Mouse (Mus musculus) fibroblast of lung, adult 2 months (primary cell): ENCODE measurements around the gene Nmb.
"Not testable (repeated sequence)": the region's sequence is repeated elsewhere in the genome, so short reads cannot be mapped to it uniquely, and the experiment has no call there.

Experiments used
- DNase-seq: peaks from one replicate; pipeline ENCODE4 v3.0.0-alpha.2; 2011; ENCODE audit warnings: low read depth

Gene Nmb

DNA sequence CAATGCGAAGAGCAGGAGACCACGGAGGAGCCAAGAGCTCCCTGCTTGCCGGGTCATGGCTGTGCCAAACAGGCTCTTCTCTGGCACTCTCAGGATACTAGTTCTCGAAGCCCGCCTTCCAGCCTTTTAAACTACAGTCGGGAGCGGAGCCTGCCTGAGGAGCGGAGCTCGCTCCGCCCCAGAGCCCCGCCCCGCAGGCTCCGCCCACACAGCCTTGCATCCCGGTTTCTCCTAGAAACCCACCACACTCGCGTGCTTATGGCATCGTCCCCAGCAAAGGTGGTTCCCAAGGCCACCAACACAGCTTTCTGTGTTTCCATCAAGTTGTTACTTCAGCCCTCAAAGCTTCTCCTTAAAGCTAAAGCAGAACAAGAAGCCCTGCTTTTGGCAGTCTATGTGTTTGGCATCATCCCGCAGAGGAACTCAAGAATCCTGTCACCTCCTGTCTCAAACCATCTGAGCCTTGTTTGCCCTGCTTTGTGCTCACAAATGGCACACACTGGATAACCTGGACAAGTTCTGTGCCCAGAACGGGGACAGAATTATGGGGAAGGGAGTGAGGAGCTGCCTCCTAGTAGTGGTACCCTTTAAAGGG is at the start of gene Nmb:
Gene Nmb (minus strand): TSS at position 156 of the 595 bp plus-strand sequence.
- no peak for DNase-seq

DNA sequence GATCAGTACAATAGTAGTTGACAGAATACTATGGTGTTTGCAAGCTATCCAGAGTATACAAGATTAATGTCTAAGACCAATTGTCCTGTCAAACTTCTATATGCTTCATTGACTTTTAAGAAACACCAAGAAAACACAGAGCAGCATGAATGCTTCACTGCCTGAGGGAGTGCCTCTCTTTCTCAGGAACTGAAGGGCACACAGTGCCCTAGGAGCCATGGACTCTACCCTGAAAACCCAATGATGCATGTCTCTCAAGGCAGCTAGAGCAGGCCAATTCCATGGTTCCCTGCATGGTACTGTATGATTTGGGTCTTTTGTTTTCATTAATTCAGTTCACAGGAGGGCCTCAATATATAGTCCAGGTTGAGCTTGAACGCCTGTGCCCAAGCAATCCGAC is 49.4 kb upstream of the Nmb start:
- DNase-seq: no peak

DNA sequence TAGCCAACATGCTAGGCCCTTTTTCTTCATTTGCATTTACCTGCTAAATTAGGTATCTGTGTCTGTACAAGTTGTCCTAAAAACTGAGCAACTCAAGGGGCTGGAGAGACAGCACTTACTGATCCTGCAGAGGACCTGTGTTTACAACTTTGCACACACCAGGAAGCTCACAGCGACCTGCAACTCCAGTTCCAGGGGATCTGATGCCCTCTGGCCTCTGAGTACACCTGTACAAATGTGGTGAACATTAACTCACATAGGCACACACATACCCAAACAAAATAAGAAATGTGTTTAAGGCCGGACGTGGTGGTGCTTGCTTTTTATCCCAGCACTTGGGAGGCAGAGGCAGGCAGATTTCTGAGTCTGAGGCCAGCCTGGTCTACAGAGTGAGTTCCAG is 47.3 kb upstream of the Nmb start:
- no peak for DNase-seq

DNA sequence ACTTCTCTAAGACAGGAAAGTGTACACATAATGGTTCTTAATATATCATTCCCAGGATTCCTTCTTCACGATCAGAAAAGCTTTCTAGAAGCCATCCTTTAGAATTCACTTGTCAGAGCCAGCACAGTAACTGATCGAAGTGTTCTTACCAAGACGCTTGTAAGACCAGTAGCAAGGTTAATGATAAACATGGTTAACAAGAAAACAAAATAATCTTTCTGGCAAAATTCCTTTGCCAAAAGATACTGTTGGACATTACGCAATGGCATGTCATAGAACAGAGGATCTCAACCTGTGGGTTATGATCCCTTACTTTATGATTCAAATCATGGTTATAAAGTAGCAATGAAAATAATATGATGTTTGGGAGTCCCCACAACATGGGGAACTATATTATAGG is 46.6 kb upstream of the Nmb start:
- DNase-seq: no peak

DNA sequence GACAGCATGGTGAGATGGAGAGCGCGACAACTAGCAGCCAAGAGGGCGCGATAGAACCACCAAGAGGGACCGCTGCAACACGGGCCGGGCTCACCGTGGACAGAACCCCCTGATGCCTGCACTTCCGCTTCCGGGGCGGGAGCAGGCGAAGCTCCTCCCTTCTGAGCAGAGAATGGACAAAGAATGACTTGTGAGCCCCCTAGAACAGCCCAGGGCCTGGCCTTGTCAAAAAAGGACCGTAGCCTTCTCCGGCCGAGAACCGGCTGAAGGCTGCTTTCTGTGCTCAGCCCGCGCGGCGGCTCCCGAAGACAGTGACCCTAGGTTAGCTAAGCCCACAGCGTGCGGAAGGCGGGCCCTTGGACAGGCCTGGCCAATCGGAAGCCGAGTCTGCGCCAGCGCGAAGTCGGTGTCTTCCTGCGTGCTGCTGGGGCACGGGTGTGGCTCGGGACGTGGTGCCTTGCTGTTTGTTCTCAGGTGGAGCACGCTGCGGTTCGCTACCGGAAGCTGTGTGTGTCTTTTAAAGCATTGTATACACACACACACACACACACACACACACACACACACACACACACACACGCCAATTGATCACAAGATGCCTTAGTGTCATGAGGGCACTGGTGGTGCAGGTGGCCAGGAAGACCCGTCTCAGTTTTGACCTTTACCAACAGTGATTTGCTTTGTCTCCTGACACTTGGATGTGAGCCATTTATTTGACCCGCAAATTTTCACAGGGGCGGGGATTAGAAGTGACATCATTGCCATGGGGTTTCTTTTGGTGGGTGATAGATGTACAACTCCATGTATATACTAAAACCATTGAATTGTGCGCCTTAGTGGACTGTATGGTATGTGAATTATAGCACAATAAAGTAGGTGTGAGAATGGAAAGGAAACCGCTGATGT is 42.8 kb upstream of the Nmb start, which contains the start of gene Sec11a:
Gene Sec11a (minus strand): TSS at position 336 of the 906 bp plus-strand sequence.
- peak; percentile 75 for DNase-seq

DNA sequence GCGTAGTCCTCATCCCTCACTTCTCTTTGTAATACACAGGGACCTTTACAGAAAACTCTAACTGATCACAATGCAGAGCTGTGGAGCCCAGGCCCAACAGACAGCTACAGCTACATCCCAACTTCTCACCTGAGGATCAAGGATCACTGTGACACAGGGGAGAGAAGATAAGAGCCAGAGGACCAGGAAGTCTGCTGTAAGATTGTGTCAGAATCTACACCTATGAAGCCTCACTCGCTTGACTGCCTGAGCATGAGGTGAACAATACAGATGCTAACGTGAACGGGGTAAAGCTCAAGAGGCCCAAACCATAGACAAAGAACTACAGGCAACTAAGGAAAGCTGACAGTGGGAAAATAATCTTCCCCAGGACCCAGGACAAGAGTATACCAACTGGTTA is 34.9 kb upstream of the Nmb start:
- DNase-seq: no peak

DNA sequence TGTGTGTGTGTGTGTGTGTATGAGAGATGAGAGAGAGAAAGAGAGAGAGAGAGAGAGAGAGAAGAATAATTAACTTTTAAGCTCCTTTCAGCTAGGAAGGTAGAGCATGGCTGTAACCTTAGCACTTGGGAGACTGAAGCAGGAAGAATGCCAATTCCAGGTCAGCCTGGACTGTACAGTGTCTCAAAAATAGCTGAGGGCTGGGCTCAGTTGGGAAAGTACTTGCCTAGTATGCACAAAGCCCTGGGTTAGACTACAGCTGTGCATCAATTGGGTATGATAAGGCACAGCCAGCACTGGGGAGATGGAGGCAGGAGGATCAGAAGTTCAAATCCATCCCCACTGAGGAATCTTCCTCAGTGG is 32.4 kb upstream of the Nmb start:
- not testable (repeated sequence) for DNase-seq

DNA sequence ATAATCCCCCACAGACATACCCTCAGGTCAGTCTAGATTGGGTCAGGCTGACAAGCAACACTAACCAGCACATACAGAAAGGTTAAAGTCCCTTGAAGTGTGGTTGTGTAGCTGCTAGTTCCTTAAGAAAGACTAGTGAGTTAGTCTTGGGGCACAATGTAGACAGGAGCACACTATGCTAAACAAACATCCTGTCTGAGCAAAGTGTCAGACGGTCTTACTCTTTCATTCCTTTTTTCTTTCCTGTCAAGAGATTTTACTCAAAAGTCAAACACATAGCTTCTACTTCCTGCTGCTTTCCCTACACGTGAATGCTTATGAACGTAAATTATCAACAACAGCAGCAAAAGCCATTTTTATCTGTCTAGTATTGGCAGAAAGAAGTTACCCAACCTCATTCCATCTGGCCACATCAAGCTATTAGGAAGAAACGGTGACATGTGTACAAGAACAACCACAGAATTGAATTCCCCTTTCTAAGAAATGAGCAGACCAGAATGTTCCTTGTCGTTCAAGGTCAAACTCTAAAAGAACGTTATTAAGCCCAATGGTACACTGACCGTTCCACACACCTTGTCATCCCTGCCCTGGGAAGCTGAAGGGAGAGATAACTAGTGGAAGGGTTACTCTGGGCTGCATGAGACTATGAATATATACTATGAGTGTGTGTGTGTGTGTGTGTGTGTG is 31.9 kb upstream of the Nmb start:
- DNase-seq: not testable (repeated sequence)

DNA sequence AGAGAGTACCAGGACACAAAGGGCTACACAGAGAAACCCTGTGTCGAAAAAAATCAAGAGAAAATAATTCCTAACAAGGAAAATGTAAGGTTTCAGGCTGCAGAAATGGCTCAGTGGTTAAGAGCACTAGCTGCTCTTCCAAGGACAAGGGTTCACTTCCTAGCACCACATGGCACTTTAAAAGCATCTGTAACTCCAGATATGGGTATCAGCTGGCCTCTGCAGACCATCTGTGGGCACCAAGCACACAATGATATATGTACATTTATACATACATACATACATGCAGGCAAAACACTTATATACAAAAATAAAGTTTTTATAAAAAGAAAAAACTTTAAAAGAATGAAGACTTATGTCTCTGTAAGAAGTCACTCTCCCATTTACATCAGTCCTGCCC is 31.0 kb upstream of the Nmb start:
- DNase-seq: no peak

DNA sequence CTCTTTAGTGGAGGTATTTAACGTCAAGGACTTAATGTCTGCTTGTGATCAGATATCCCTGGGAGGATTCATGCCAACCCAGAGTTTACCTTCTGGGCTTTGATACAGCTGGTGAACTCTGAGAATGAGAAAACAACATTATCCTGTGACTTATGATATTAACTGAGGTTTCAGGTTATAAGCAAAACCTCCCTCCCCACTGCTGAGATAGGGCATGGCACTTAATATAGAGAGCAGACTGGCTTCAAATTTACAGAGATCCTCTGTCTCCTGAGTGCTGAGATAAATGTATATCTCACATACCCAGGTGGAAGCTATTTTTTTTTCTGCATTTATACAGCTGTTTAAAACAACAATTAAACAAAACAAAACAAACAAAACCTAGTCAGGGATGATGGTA is 27.9 kb upstream of the Nmb start:
- DNase-seq: no peak

DNA sequence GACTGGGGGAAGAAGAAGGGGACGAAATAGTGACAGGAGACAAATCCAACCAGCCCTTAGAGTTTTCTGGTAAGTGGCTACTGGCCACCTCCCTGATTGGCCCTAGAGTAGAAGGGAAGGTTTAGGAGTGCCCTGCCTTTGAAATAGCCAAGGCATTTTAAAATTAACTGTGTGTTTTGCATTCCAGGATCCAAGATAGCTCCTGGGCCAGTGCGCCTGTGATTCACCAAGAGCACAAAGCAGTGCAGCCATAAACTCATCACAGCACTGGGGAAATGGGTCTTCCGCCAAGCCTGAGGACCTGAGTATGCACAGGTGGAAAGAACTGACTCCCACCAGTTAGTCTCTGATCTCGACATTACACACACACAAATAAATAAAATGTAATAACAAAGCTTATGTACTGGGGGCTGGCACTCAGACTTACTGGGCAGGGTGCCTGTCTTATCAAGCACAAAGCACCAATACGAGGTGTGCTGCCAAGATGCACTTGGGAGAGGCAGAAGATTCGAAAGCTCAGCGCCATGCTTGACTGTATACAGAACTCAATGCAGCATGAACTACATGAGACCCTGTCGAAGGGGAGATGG is 26.8 kb upstream of the Nmb start:
- DNase-seq: no peak

DNA sequence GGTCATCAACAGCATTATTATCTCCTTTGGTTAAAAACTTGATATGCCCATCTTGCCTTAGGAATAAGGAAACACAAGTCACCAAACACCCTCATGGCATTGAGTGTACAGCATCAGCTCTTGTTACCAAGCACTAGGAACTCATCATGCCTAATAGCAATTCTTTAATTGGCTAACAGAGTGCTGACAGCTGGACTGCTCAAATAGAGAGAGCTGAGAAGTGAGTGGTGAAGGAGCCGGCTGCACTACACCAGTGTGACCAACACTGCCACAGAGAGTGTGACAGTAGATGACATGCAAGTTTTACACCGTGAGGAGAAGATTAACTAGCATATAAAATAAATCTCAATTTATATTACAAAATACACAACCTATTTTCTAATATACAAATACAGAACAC is 18.3 kb upstream of the Nmb start:
- no peak for DNase-seq

DNA sequence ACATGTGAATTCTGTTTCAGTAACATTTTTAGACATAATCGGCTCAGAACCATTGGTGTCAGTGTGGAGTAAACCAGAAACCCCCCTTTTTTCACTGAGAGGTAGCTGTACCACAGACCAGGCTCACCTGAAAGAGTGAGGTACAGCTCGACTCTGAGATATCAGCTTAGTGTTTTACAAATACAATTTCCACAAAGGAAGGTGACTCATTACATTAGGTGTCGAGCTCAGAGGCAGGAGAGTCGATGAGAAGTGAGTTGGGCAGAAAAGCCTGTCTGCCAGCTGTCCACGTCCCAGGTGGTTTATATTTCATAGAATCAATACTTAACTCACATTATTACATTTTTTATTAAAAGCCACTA is 14.8 kb upstream of the Nmb start:
- DNase-seq: no peak

DNA sequence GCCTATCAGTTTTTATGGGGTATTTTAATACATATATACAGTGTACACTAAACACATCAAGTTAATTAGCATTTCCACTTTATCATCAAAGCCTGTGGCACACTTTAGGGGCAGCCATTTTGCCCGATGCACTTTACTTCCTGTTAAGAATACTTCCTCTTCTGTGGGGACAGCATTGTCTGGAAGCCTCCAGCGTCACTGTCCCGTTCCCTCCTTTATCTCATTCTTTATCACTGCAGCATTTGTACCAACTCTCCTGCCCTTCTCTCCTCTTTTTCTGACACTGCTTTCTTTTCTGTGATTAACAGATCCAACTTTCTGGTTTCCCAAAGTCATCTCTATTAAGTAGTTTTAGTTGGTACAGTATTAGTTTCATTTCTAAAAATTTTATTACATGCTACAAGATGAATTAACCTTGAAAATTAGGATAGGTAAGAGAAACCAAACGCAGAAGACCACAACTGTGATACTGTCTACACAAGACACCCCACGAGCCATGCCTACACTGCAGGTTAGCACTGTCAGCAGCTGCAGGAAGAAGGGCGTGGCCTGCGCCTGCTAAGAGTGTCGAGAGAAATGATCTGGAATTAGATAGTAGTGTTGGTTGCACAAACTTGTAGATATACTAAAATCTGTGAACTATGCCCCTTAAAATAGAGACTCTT is 14.2 kb upstream of the Nmb start:
- no peak for DNase-seq

DNA sequence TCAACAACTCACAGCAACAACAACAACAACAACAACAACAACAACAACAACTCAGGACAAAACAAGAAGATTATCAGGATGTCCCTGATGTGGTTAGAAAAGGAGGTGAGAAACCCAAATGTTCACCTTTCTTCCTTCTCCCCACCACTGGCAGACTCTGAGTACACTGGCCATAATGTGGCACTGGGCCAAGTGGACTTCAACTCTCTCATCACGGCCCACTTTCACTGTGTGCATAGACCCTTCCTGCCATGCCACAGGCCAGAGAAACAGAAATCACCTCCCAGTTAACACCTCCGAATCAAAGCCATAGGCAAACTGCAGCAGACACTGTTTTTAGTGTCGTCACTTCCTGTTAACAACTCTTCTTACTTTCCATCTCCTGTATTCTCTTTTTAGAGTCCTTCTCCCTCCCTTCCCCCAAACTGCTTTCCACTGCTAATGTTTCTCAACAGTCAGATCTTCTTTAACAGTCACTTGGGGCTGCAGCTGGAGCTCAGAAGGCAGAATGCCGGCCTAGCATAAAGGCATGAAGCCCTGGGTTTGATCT is 13.1 kb upstream of the Nmb start:
- DNase-seq: no peak

DNA sequence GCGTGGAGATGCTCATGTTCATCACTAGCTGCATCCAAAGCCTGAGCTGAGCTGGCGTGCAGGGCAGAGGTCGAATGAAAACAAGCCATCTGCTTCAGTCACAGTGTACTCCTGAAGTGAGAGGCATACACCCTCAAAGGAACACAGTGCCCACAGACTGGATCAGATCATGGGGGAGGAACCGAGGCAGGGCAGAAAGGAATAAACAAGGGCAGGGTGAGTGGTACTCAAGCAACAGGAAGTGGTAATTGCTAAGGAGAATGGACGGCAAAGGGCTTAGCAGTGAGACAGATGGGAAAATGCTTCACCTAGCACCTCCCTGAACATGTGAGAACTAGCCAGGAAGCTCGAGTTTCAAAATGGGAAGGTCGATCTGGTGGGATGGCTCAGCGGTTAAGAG is 7.6 kb upstream of the Nmb start:
- no peak for DNase-seq

DNA sequence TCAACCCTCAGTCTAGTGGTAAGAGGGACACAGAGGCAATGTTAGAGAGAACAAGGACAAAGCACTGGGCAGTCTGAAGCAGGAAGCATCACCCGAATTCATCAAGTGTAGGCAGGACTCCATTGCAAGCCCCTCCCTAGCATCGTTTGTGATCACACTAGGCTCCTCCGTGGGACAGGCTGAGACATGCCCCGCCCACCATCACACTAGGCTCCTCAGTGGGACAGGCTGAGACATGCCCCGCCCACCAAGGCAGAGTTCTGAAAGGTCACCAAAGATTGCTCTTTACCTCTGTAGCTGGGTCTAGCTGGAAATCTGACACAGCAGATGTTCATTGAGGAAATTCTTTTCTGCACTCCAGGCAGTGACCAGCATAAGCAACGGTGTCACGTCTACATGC is 6.2 kb upstream of the Nmb start:
- no peak for DNase-seq

DNA sequence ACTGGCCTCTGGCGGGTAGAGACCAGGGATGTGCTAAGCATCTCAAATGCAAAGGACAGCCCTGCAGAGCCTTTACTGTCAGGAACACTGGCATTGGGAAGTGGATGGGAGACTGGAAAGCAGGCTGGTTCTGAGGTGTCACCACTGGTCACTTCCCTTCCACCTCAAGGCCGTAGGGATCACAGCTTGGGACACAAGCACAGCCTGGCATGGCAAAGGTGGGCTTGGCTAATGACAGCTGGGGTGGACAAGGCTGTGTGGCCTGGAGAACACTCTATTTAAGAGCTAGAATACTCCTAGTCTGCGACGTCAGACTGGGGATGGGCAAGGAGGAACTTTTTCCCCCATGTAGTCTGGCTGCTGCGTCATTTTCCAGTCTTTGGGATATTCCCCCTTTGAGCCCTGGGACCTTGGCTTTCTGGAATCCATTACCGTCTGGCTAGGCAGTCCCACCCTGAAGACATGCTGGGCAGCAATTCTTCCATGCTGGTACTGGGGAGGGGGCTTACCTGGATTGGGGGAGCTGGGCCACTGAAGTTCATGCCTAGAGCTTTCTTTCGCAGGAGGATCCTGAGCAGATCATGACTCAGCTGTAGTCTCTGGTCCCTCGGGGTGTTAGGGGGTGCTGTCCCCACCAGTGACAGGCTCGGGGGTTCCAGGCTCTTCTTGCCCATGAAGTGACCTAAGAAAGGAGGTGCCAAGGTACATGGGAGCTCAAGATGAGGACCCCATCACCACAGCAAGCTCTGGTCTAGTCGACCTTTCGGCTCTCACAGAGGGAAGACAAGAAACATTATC is 1.1 kb downstream of the Nmb start:
- DNase-seq: no peak

DNA sequence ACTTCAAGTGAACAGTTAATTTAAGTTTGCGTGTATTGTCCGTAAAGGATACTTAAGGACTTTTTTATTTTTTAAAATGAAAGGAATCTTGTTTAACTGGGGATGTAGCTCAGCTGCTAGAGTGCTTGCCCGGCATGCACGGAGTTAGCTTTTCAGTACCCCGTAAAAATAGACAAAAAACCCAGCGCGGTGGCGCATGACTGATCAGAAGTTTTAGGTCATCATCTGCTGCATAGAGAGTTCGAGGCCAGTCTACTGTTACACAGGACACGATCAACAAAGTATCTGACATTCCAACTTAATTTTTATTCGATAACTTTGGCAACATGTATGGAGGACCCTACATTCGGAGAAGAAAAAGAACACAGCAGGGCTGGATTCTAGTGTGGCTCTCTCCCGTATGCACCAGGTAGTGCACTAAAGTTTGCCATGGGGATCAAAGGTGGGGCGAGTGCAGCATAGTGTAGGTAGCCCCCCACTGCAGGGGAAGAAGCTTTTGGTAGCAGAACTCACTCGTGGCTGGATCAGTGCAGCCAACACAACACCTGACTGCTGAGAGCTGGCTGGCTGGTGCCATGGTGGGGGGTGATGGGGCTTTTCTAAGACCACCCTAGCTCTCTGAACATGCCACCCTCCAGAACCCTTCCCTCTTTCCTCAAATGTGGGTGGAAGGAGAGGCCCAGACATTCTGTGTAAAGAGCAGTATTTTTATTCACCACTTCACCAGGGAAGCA is 3.2 kb downstream of the Nmb start:
- no peak for DNase-seq

DNA sequence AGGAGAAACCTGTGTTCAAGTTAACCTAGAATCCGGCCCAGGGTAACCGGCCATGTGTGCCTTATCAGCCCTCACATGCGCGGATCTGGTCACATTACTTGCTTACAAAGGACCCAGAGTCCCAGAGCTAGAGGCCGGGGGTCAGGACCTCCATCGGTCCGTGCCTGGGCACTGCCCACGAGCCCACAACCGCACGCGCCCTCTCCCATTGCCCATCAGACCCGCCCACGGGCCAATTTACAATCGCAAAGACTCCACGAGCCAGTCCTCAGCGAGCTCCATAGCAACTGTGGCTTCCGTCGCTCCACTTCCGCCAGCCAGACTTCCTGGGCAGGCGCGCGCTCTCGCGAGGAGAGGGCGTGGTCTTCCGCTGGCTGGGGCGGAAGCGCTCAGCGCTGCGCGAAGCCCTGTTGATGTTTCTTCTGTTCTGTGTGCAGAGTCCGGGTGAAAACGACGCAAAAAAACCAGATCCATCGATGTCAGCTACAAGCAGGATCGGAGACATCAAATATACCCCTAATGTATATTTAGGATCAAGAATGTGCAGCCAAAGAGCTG is 3.9 kb downstream of the Nmb start, which contains the start of gene Wdr73:
Gene Wdr73 (minus strand): TSS at position 326 of the 558 bp plus-strand sequence.
- peak; percentile 85 for DNase-seq
